Mouse (Mus musculus): ENCODE measurements around the gene Inhba.

The Inhba gene

GRCm38 (mm10) chr13:16023070-16024039 lies 11.7 kb downstream of the Inhba start:
- no peak for DNase-seq

- no peak for DNase-seq
Observed at GRCm38 (mm10) chr13:16030557-16031057, 19.0 kb downstream of the Inhba start.

- no peak for DNase-seq
Observed at GRCm38 (mm10) chr13:16032425-16032824, 20.8 kb downstream of the Inhba start.

- no peak for DNase-seq
Observed at GRCm38 (mm10) chr13:16032935-16033592, 21.4 kb downstream of the Inhba start.

- DNase-seq, result no peak
Observed at GRCm38 (mm10) chr13:16069079-16069478, 57.4 kb downstream of the Inhba start.

GRCm38 (mm10) chr13:16077276-16077675 lies 65.6 kb downstream of the Inhba start:
- DNase-seq, result no peak

DNA sequence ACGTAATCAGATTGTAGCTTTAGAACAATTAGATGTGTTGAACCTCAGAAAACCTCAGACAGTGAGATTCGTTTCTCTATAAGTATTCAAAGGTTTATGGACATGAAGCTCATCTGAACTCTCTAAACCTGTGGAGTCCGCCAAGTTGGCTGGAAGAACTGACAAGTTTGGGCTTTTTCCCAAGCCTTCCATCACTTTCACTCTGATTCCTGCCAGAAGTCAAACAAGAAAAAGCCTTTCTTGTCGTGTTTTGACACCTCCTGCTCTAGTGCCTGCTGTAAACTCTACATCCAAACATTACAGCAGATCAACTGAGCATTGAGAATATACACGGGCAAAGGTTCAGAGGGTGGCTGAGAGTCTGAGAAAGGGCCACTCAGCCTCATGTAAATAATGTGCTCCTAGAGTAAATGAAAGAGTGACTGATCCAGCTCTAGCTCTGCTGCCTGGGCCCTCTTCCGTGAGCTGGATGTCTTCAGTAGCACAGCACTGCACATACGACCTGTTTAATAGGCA lies 66.6 kb downstream of the Inhba start:
- peak; percentile 66 for DNase-seq

DNA sequence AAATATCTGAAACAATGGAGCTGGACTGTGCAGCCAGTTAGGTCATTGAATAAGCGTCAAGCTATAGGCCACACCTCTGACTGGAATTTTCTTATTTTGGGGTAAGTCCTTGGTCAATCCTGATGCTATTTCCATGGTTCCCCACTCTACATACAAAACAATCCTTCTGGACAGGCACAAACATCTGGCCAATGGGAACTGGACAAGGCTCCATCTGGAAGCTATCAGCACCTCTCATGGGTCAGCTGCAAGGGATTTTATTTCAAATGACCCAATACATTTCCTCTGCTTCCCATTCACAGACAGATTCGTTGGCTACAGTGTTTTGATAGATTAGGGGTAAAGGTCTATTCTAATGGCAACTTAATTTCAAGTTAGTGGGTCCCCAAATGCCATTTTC lies 68.6 kb downstream of the Inhba start:
- no peak for DNase-seq
